Mouse (Mus musculus): ENCODE data around the gene Morn5. TPM values are rescaled to one million over a fixed set of nuclear protein-coding genes. Genes with fewer than 3 reads are reported as not detected.

Gene Morn5
- polyA plus RNA-seq, 1 experiment from 2014 or later, result 0.42 TPM

GRCm38 (mm10) chr2:36104436-36104955 is 55.2 kb downstream of the Morn5 start:
- no peak for ATAC-seq (replicated peaks; ENCODE audit: extremely low read depth, insufficient read depth, low FRiP score)
- H3K4me1 ChIP-seq (ENCODE audit: control insufficient read depth, insufficient read depth, low read length), result peaks cover 34% of the 10 kb centered on the region
- peak overlapping the region; percentile 62 for H3K9ac ChIP-seq (ENCODE audit: low read length)
- no peaks in the 10 kb centered on the region for H3K36me3 ChIP-seq (ENCODE audit: control insufficient read depth, insufficient read depth)
- H3K9me3 ChIP-seq (replicated peaks; ENCODE audit: control insufficient read depth, low read length), result no peaks in the 10 kb centered on the region
- H3K27ac ChIP-seq (ENCODE audit: low read length), result no peak overlapping the region
- H3K4me3 ChIP-seq (ENCODE audit: low read length), result peak overlapping the region; percentile 61
- H3K27me3 ChIP-seq (ENCODE audit: control insufficient read depth, insufficient read depth, low read length), result peaks cover 93% of the 10 kb centered on the region
- 1% methylated on average over 32 of the region's 32 CpGs for WGBS
- H3K4me2 ChIP-seq (ENCODE audit: low read depth, low read length), result peak overlapping the region; percentile 91

- H3K36me3 ChIP-seq (ENCODE audit: control insufficient read depth, insufficient read depth), result no peaks in the 10 kb centered on the region
- peak within 1 kb of the TSS; percentile 91 for H3K4me2 ChIP-seq (ENCODE audit: low read depth, low read length)
- H3K4me3 ChIP-seq (ENCODE audit: low read length), result peak within 1 kb of the TSS; percentile 61
- H3K4me1 ChIP-seq (ENCODE audit: control insufficient read depth, insufficient read depth, low read length), result peaks cover 34% of the 10 kb centered on the region
- WGBS, result 1% methylated on average over 56 of the region's 58 CpGs
- peak; percentile 28; the same call in 1 of the 2 replicates for ATAC-seq (replicated peaks; ENCODE audit: extremely low read depth, insufficient read depth, low FRiP score)
- no peak within 1 kb of the TSS for H3K27ac ChIP-seq (ENCODE audit: low read length)
- no peaks in the 10 kb centered on the region for H3K9me3 ChIP-seq (replicated peaks; ENCODE audit: control insufficient read depth, low read length)
- H3K27me3 ChIP-seq (ENCODE audit: control insufficient read depth, insufficient read depth, low read length), result peaks cover 87% of the 10 kb centered on the region
- peak within 1 kb of the TSS; percentile 62 for H3K9ac ChIP-seq (ENCODE audit: low read length)
These were observed 55.9 kb downstream of the Morn5 start, which contains the start of gene Lhx6 for GRCm38 (mm10) chr2:36104956-36105741. Gene Lhx6, minus strand, starts transcription at chr2:36105408.

- ATAC-seq (replicated peaks; ENCODE audit: extremely low read depth, insufficient read depth, low FRiP score), result no peak
- H3K27me3 ChIP-seq (ENCODE audit: control insufficient read depth, insufficient read depth, low read length), result peaks cover 70% of the 10 kb centered on the region
- WGBS, result 14% methylated on average over 7 of the region's 7 CpGs
- H3K9me3 ChIP-seq (replicated peaks; ENCODE audit: control insufficient read depth, low read length), result no peaks in the 10 kb centered on the region
- H3K36me3 ChIP-seq (ENCODE audit: control insufficient read depth, insufficient read depth), result no peaks in the 10 kb centered on the region
- H3K9ac ChIP-seq (ENCODE audit: low read length), result no peak overlapping the region
- no peak overlapping the region for H3K27ac ChIP-seq (ENCODE audit: low read length)
- no peak overlapping the region for H3K4me2 ChIP-seq (ENCODE audit: low read depth, low read length)
- no peak overlapping the region for H3K4me3 ChIP-seq (ENCODE audit: low read length)
- peaks cover 15% of the 10 kb centered on the region for H3K4me1 ChIP-seq (ENCODE audit: control insufficient read depth, insufficient read depth, low read length)
These were observed 59.4 kb downstream of the Morn5 start for GRCm38 (mm10) chr2:36108615-36109014.

- Histone ChIP-seq H3K9ac (ENCODE audit: low read length) (no peak overlapping the region), H3K36me3 (ENCODE audit: control insufficient read depth, insufficient read depth) (peaks cover 17% of the 10 kb centered on the region), H3K9me3 (replicated peaks; ENCODE audit: control insufficient read depth, low read length) (no peaks in the 10 kb centered on the region), H3K27me3 (ENCODE audit: control insufficient read depth, insufficient read depth, low read length) (peaks cover 33% of the 10 kb centered on the region), H3K4me2 (ENCODE audit: low read depth, low read length) (no peak overlapping the region), H3K4me3 (ENCODE audit: low read length) (no peak overlapping the region), H3K27ac (ENCODE audit: low read length) (no peak overlapping the region), H3K4me1 (ENCODE audit: control insufficient read depth, insufficient read depth, low read length) (no peaks in the 10 kb centered on the region)
- 68% methylated on average over 3 of the region's 3 CpGs for WGBS
- no peak for ATAC-seq (replicated peaks; ENCODE audit: extremely low read depth, insufficient read depth, low FRiP score)
These were observed 63.4 kb downstream of the Morn5 start for GRCm38 (mm10) chr2:36112632-36113031.

GRCm38 (mm10) chr2:36126795-36127429 is 77.7 kb downstream of the Morn5 start:
- peaks cover 12% of the 10 kb centered on the region for H3K4me1 ChIP-seq (ENCODE audit: control insufficient read depth, insufficient read depth, low read length)
- H3K4me3 ChIP-seq (ENCODE audit: low read length), result no peak overlapping the region
- no peaks in the 10 kb centered on the region for H3K9me3 ChIP-seq (replicated peaks; ENCODE audit: control insufficient read depth, low read length)
- ATAC-seq (replicated peaks; ENCODE audit: extremely low read depth, insufficient read depth, low FRiP score), result no peak
- no peak overlapping the region for H3K4me2 ChIP-seq (ENCODE audit: low read depth, low read length)
- 86% methylated on average over 9 of the region's 9 CpGs for WGBS
- no peak overlapping the region for H3K9ac ChIP-seq (ENCODE audit: low read length)
- no peak overlapping the region for H3K27ac ChIP-seq (ENCODE audit: low read length)
- H3K36me3 ChIP-seq (ENCODE audit: control insufficient read depth, insufficient read depth), result peaks cover 51% of the 10 kb centered on the region
- H3K27me3 ChIP-seq (ENCODE audit: control insufficient read depth, insufficient read depth, low read length), result no peaks in the 10 kb centered on the region

GRCm38 (mm10) chr2:36127973-36128372 is 78.7 kb downstream of the Morn5 start:
- peaks cover 12% of the 10 kb centered on the region for H3K4me1 ChIP-seq (ENCODE audit: control insufficient read depth, insufficient read depth, low read length)
- no peaks in the 10 kb centered on the region for H3K27me3 ChIP-seq (ENCODE audit: control insufficient read depth, insufficient read depth, low read length)
- H3K4me2 ChIP-seq (ENCODE audit: low read depth, low read length), result no peak overlapping the region
- ATAC-seq (replicated peaks; ENCODE audit: extremely low read depth, insufficient read depth, low FRiP score), result no peak
- peaks cover 44% of the 10 kb centered on the region for H3K36me3 ChIP-seq (ENCODE audit: control insufficient read depth, insufficient read depth)
- no peak overlapping the region for H3K9ac ChIP-seq (ENCODE audit: low read length)
- H3K4me3 ChIP-seq (ENCODE audit: low read length), result no peak overlapping the region
- H3K9me3 ChIP-seq (replicated peaks; ENCODE audit: control insufficient read depth, low read length), result no peaks in the 10 kb centered on the region
- 57% methylated on average over 4 of the region's 4 CpGs for WGBS
- H3K27ac ChIP-seq (ENCODE audit: low read length), result peak overlapping the region; percentile 39; the same call in 1 of the 2 replicates

GRCm38 (mm10) chr2:36129051-36129450 is 79.8 kb downstream of the Morn5 start:
- no peak for ATAC-seq (replicated peaks; ENCODE audit: extremely low read depth, insufficient read depth, low FRiP score)
- 78% methylated on average over 3 of the region's 3 CpGs for WGBS

More at GRCm38 (mm10) chr2:36129051-36129450, 79.8 kb downstream of the Morn5 start:
- no peaks in the 10 kb centered on the region for H3K27me3 ChIP-seq (ENCODE audit: control insufficient read depth, insufficient read depth, low read length)
- peaks cover 46% of the 10 kb centered on the region for H3K36me3 ChIP-seq (ENCODE audit: control insufficient read depth, insufficient read depth)
- H3K4me1 ChIP-seq (ENCODE audit: control insufficient read depth, insufficient read depth, low read length), result peaks cover 12% of the 10 kb centered on the region
- H3K27ac ChIP-seq (ENCODE audit: low read length), result no peak overlapping the region
- H3K9ac ChIP-seq (ENCODE audit: low read length), result no peak overlapping the region
- H3K4me2 ChIP-seq (ENCODE audit: low read depth, low read length), result no peak overlapping the region
- H3K4me3 ChIP-seq (ENCODE audit: low read length), result no peak overlapping the region
- no peaks in the 10 kb centered on the region for H3K9me3 ChIP-seq (replicated peaks; ENCODE audit: control insufficient read depth, low read length)
